Mouse (Mus musculus) heart, embryonic 16.5 days (tissue): ENCODE measurements around the gene Baiap2l1. TPM values are rescaled to one million over a fixed set of nuclear protein-coding genes. Genes with fewer than 3 reads are reported as not detected.

Source experiments
- ATAC-seq: fragments of 200-750 bp; cut with Nextera tagmentation; replicated peaks from 2 replicates; pipeline ENCODE4 v1.8.0; 2017; ENCODE audit warnings: moderate number of reproducible peaks; ENCODE audit not compliant: insufficient read depth, low FRiP score; ENCODE audit errors: extremely low read depth
- H3K27ac ChIP-seq: fragments of 300-500 bp; sonication (generic); 2 replicates; pipeline ENCODE4 v1.5.1; 2014; ENCODE audit warnings: mild to moderate bottlenecking, low read length, control low read depth, moderate library complexity
- H3K27me3 ChIP-seq: fragments of 300-500 bp; sonication (generic); 2 replicates; pipeline ENCODE4 v1.6.1; 2014; ENCODE audit warnings: low read length, mixed read lengths; ENCODE audit not compliant: control insufficient read depth, insufficient read depth
- H3K36me3 ChIP-seq: fragments of 300-500 bp; sonication (generic); 2 replicates; pipeline ENCODE4 v1.6.1; 2014; ENCODE audit not compliant: control insufficient read depth, insufficient read depth
- H3K4me1 ChIP-seq: fragments of 300-500 bp; sonication (generic); 2 replicates; pipeline ENCODE4 v1.6.1; 2014; ENCODE audit warnings: low read length, mixed read lengths; ENCODE audit not compliant: control insufficient read depth, insufficient read depth
- H3K4me2 ChIP-seq: fragments of 300-500 bp; sonication (generic); 2 replicates; pipeline ENCODE4 v1.6.1; 2014; ENCODE audit warnings: low read depth, mild to moderate bottlenecking, control low read depth, low read length
- H3K4me3 ChIP-seq: fragments of 300-500 bp; sonication (generic); 2 replicates; pipeline ENCODE4 v1.5.1; 2014; ENCODE audit warnings: mild to moderate bottlenecking, control low read depth, low read length
- H3K9ac ChIP-seq: fragments of 300-500 bp; sonication (generic); 2 replicates; pipeline ENCODE4 v1.6.1; 2014; ENCODE audit warnings: low read length, control low read depth
- H3K9me3 ChIP-seq: fragments of 300-500 bp; sonication (generic); replicated peaks from 2 replicates; pipeline ENCODE4 v1.6.1; 2016; ENCODE audit warnings: low read length; ENCODE audit not compliant: control insufficient read depth
- WGBS: fragments of 180-500 bp; shearing (Covaris S2); extraction: QIAGEN DNeasy Blood & Tissue Kit; methylation state at CpG from one replicate; pipeline ENCODE4 v1.1.7; 2014; 5-methylcytosine and 5-hydroxymethylcytosine counted together
- polyA plus RNA-seq: library from polyadenylated mRNA; unstranded; fragments of >200 nt; fragmentation: Nextera tagmentation; extraction: Ambion mirVana; gene quantifications from 2 replicates; pipeline ENCODE4 v1.2.1, GENCODE M21; 2015

Baiap2l1 gene
- polyA plus RNA-seq, 1 experiment from 2014 or later: 12.0 TPM

DNA sequence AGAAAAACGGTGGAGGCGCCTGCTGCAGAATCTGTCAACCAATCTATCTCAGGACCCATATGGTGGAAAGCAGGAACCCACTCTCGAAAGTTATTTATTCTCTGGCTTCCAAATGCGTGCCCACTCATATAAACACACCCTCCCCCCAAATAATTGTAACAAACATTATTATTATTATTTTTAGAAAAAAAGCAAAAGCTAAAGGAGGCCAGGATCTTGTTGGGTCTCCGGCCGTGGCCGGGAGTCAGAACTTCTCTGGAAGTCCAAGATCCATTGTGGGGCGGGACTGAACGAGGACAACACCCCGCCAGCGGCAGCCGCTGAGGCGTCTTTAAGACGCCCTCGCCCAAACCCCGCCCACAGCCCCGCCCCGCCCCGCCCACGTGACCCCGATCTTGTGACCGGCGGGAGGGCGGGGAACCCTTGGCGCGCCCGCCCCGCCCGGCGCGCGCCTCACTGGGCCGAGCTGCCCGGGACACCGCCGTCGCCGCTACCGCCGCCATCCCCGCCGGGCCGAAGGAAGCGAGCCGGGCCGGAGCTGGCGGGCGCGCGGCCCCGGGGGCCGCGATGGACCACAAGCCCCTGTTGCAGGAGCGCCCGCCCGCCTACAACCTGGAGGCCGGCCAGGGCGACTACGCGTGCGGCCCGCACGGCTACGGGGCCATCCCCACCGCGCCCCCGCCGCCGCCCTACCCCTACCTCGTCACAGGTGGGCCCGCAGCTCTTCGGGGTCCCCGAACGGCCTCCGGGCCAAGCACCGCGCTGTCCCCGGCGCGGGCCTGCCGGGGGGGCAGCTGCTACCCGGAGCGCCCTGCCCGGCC lies 102.9 kb downstream of the Baiap2l1 start:
- peak overlapping the region; percentile 99 for H3K9ac ChIP-seq
- H3K4me1 ChIP-seq: peaks cover 37% of the 10 kb centered on the region
- peak; percentile 80 for ATAC-seq
- peak overlapping the region; percentile 98 for H3K27ac ChIP-seq
- H3K27me3 ChIP-seq: no peaks in the 10 kb centered on the region
- WGBS: under 1% methylated on average over 58 of the region's 84 CpGs
- H3K9me3 ChIP-seq: peaks cover 3% of the 10 kb centered on the region; the same call in 1 of the 2 replicates
- no peaks in the 10 kb centered on the region for H3K36me3 ChIP-seq
- peak overlapping the region; percentile 92 for H3K4me3 ChIP-seq
- peak overlapping the region; percentile 78 for H3K4me2 ChIP-seq

DNA sequence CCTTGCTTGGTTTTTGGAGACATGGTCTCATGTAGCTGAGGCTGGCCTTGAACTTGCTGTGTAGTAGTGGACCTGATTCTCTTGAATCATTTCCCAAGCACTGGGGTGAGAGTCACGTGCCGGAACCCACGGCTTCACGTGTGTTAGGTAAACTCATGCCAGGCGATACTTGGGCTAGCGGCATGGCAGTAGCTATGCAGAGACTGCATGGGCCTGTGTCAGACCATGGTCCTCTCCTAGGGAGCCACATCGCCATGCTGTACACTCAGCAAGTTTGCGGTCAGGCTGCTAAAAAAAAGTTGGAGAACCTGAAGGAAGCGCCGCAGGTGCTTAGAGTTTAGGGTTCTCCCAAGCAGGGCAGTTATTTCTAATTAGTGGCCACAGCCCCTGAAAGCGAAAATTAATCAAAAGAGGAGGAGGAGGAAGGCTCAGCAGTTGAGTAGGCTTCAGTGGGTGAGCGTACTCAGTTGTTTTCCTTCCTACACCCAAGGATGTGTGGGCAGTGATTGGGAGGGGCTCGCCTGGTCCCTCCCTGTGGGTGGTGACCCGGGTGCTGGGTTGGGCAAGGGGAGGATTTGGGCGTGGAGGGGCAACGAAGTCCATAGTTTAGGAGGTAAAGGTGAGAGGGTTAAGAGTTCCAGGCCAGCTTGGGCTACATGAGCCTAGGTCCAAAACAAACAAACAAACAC lies 103.6 kb downstream of the Baiap2l1 start:
- peak overlapping the region; percentile 67 for H3K4me2 ChIP-seq
- peak overlapping the region; percentile 92 for H3K4me3 ChIP-seq
- no peaks in the 10 kb centered on the region for H3K36me3 ChIP-seq
- ATAC-seq: peak; percentile 21; the same call in 1 of the 2 replicates
- H3K27me3 ChIP-seq: no peaks in the 10 kb centered on the region
- H3K9ac ChIP-seq: peak overlapping the region; percentile 57; the same call in 1 of the 2 replicates
- peaks cover 31% of the 10 kb centered on the region for H3K4me1 ChIP-seq
- WGBS: 56% methylated on average over 16 of the region's 16 CpGs
- peak overlapping the region; percentile 64 for H3K27ac ChIP-seq
- peaks cover 5% of the 10 kb centered on the region; the same call in 1 of the 2 replicates for H3K9me3 ChIP-seq

DNA sequence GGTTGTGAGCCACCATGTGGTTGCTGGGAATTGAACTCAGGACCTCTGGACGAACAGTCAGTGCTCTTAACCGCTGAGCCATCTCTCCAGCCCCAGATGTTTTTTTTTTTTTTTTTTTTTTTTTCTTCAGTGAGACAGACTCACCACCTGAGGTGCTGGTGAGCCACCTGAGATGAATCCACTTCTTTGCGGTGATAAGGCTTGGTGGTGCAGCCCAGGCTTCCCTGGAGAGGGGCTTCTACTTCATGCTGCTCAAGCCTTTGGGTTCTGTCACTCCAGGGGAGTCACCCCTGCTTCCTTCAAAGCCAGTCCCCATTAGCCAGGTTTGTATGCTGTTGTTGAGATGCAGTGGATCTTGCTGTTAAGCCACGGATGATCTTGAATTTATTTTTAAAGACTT lies 104.7 kb downstream of the Baiap2l1 start:
- Histone ChIP-seq H3K4me3 (no peak overlapping the region), H3K27ac (no peak overlapping the region), H3K4me1 (peaks cover 21% of the 10 kb centered on the region), H3K9me3 (peaks cover 5% of the 10 kb centered on the region; the same call in 1 of the 2 replicates), H3K4me2 (no peak overlapping the region), H3K36me3 (no peaks in the 10 kb centered on the region), H3K9ac (no peak overlapping the region), H3K27me3 (no peaks in the 10 kb centered on the region)
- WGBS: 72% methylated on average over 4 of the region's 4 CpGs
- no peak for ATAC-seq

DNA sequence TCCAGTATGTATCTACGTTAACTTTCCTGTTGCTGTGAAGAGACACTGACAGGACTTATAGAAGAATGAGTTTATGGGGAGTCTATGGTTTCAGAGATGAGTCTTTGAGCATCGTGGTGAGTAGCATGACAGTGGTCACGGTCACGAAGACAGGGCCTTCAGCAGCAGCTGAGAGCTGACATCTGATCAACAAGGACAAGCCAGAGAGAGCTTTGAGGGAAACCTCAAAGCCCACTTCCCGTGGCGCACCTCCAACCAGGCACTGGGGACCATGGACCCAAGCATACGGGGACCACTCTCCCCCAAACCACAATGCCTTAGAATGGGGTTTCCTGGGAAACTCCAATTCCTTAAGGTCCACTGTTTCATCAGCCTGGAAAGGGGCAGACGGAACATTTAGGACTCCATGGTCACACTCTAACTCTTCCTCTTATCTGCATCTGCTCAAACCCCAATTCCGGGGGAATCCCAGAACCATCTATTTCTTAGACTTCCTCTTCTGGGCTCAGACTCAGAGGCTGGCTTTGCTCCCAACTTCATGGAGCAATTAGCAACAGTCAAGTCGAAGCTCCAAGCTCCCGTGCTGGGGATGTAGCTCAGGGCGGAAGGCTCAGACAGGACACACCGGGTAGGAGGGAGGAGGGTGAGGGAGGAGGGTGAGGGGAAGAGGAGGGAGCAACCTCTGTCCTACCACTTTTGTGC lies 105.9 kb downstream of the Baiap2l1 start:
- no peak for ATAC-seq
- Histone ChIP-seq H3K27ac (no peak overlapping the region), H3K9ac (no peak overlapping the region), H3K36me3 (no peaks in the 10 kb centered on the region), H3K27me3 (no peaks in the 10 kb centered on the region), H3K4me1 (peaks cover 18% of the 10 kb centered on the region), H3K4me3 (no peak overlapping the region), H3K4me2 (no peak overlapping the region), H3K9me3 (peaks cover 5% of the 10 kb centered on the region; the same call in 1 of the 2 replicates)
- 84% methylated on average over 13 of the region's 13 CpGs for whole genome bisulfite sequencing

DNA sequence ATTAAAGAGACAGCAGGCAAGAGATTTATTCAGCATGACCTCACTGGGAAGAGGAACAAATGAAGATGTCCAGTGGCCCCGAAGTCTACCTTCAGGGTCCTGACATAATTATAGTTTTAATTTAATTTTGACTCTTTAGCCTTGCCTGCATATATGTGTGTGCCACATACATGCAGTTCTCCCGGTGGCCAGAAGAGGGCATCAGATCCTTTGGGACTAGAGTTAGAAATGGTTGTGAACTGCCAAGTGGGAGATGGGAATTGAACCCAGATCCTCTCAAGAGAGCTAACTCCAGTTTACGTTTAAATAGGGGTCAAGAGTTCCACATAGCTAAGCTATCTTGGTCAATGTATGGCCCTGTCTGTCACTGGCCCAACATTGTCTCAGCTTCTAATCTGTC lies 108.0 kb downstream of the Baiap2l1 start:
- H3K27ac ChIP-seq: no peak overlapping the region
- no peak for ATAC-seq
- 75% methylated on average over 3 of the region's 3 CpGs for WGBS

DNA sequence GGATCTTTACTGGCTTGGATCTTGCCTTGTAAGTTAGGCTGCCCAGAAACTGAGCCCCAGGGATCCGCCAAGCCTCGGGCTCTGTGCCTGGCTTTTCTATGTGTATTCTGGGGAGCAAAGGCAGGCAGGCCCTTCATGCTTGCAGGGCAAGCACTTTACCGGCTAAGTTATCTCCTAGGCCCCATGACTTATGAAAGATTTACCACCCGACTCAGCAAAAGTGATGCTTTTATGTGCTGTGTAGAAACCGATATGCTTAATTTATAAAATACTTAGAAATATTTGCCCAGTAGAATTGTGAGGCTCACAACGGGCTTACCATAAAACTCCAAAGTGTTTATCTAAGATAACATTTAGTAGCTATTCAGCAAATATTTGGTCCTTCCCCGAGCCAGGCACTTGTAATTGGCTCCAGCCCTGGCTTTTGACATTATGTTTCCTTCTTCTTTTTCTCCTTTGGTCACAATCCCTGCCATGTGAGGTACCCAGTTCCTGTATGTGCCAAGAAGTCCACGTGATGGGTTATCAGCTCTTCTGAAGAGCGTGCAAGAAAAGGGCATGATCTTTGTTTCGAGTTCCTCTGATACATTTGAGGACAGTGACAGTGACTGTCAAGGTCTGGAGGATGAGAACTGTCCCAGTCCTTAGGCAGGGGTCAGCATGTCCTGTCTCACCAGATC lies 109.9 kb downstream of the Baiap2l1 start:
- Histone ChIP-seq H3K4me2 (no peak overlapping the region), H3K36me3 (no peaks in the 10 kb centered on the region), H3K4me1 (peaks cover 9% of the 10 kb centered on the region), H3K9ac (no peak overlapping the region), H3K27ac (no peak overlapping the region), H3K27me3 (no peaks in the 10 kb centered on the region), H3K9me3 (peaks cover 5% of the 10 kb centered on the region; the same call in 1 of the 2 replicates), H3K4me3 (no peak overlapping the region)
- WGBS: 37% methylated on average over 10 of the region's 10 CpGs
- no peak for ATAC-seq

More for the DNA sequence above, 108.0 kb downstream of the Baiap2l1 start:
- no peaks in the 10 kb centered on the region for H3K36me3 ChIP-seq
- no peak overlapping the region for H3K4me3 ChIP-seq
- H3K9ac ChIP-seq: no peak overlapping the region
- H3K4me2 ChIP-seq: no peak overlapping the region
- H3K9me3 ChIP-seq: peaks cover 5% of the 10 kb centered on the region; the same call in 1 of the 2 replicates
- peaks cover 13% of the 10 kb centered on the region for H3K4me1 ChIP-seq
- no peaks in the 10 kb centered on the region for H3K27me3 ChIP-seq

DNA sequence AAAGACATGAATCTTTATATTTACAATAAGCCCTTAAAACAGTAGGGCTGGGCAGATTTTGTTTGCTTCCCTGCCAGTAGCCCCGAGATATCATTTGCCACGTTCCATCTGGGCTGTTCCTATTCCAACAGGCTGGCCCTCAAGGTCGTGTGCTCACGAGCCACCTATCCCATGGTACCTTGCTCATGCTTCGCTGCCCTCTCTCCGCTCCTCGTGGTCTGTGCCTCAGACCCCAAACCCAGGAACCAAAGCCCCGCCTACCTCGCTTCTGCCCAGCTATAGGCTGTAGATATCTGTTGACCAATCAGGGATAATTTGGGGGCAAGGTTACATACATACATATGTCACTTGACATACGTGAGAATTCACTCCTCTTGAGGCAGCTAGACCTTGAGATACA lies 110.6 kb downstream of the Baiap2l1 start:
- H3K4me3 ChIP-seq: no peak overlapping the region
- peaks cover 5% of the 10 kb centered on the region; the same call in 1 of the 2 replicates for H3K9me3 ChIP-seq
- WGBS: 67% methylated on average over 10 of the region's 10 CpGs
- H3K4me1 ChIP-seq: peaks cover 9% of the 10 kb centered on the region
- H3K9ac ChIP-seq: no peak overlapping the region
- ATAC-seq: no peak
- no peaks in the 10 kb centered on the region for H3K27me3 ChIP-seq
- no peak overlapping the region for H3K27ac ChIP-seq
- H3K4me2 ChIP-seq: no peak overlapping the region
- no peaks in the 10 kb centered on the region for H3K36me3 ChIP-seq

DNA sequence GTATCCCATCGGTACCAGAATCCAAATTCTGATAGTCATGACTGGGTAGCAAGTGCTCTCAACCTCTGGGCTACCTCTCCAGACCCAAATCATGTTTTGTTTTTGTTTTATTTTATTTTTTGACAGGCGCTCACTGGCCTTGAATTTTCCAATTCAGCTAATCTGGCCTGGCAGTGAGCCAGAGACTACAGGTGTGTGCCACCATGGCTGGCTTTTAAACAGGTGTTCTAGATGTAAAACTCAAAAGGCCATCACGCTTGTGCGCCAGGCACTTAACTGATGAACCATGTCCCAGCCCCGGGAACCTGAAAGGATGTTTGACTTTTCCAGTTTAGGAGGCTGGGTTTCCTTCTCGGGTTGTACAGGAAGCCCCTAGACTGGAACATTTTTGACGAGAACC lies 111.2 kb downstream of the Baiap2l1 start:
- Histone ChIP-seq H3K4me2 (no peak overlapping the region), H3K9ac (no peak overlapping the region), H3K36me3 (no peaks in the 10 kb centered on the region), H3K4me3 (no peak overlapping the region), H3K4me1 (peaks cover 9% of the 10 kb centered on the region), H3K27ac (no peak overlapping the region), H3K27me3 (no peaks in the 10 kb centered on the region), H3K9me3 (peaks cover 5% of the 10 kb centered on the region; the same call in 1 of the 2 replicates)
- 65% methylated on average over 7 of the region's 7 CpGs for WGBS
- no peak for ATAC-seq
